Mouse (Mus musculus): ENCODE measurements around the gene Cav3.
A peak's percentile ranks its signal among the peaks of the same experiment; 100 is the strongest.

Gene Cav3

GRCm38 (mm10) chr6:112459341-112459749, at the start of gene Cav3:
Gene Cav3 (plus strand): TSS chr6:112459505.
- no peak for DNase-seq (ENCODE audit: low spot score in 2 of 2)

GRCm38 (mm10) chr6:112419333-112419732, 40.0 kb upstream of the Cav3 start:
- no peak for DNase-seq (ENCODE audit: low spot score in 2 of 2)

- DNase-seq (ENCODE audit: low spot score in 2 of 2): no peak
Observed at GRCm38 (mm10) chr6:112420883-112421282, 38.4 kb upstream of the Cav3 start.

- peak in 1 of 2 experiments; percentile 5 for DNase-seq (ENCODE audit: low spot score in 2 of 2)
Observed at GRCm38 (mm10) chr6:112423746-112424501, 35.4 kb upstream of the Cav3 start.

GRCm38 (mm10) chr6:112426018-112426732, 33.1 kb upstream of the Cav3 start:
- DNase-seq (ENCODE audit: low spot score in 2 of 2): no peak

- DNase-seq (ENCODE audit: low spot score in 2 of 2): no peak
Observed at GRCm38 (mm10) chr6:112445675-112446074, 13.6 kb upstream of the Cav3 start.

- DNase-seq (ENCODE audit: low spot score in 2 of 2): no peak
Observed at GRCm38 (mm10) chr6:112461459-112461858, 2.2 kb downstream of the Cav3 start.

- no peak for DNase-seq (ENCODE audit: low spot score in 2 of 2)
Observed at GRCm38 (mm10) chr6:112463331-112463730, 4.0 kb downstream of the Cav3 start.

- no peak for DNase-seq (ENCODE audit: low spot score in 2 of 2)
Observed at GRCm38 (mm10) chr6:112465441-112465840, 6.1 kb downstream of the Cav3 start.

GRCm38 (mm10) chr6:112466001-112466400, 6.7 kb downstream of the Cav3 start:
- DNase-seq (ENCODE audit: low spot score in 2 of 2): no peak

- no peak for DNase-seq (ENCODE audit: low spot score in 2 of 2)
Observed at GRCm38 (mm10) chr6:112471644-112472043, 12.3 kb downstream of the Cav3 start.

- no peak for DNase-seq (ENCODE audit: low spot score in 2 of 2)
Observed at GRCm38 (mm10) chr6:112479861-112480260, 20.6 kb downstream of the Cav3 start.

- peak in 1 of 2 experiments; percentile 20 for DNase-seq (ENCODE audit: low spot score in 2 of 2)
Observed at GRCm38 (mm10) chr6:112484316-112484715, 25.0 kb downstream of the Cav3 start.

GRCm38 (mm10) chr6:112487993-112488392, 28.7 kb downstream of the Cav3 start:
- DNase-seq (ENCODE audit: low spot score in 2 of 2): no peak

GRCm38 (mm10) chr6:112488821-112489180, 29.5 kb downstream of the Cav3 start:
- DNase-seq (ENCODE audit: low spot score in 2 of 2): no peak

GRCm38 (mm10) chr6:112489181-112489909, 30.0 kb downstream of the Cav3 start:
- no peak for DNase-seq (ENCODE audit: low spot score in 2 of 2)

- no peak for DNase-seq (ENCODE audit: low spot score in 2 of 2)
Observed at GRCm38 (mm10) chr6:112489910-112490559, 30.7 kb downstream of the Cav3 start, which contains the start of gene Oxtr. Gene Oxtr (minus strand): TSS chr6:112489943.

- peak; percentile 76 to 79 for DNase-seq (ENCODE audit: low spot score in 2 of 2)
Observed at GRCm38 (mm10) chr6:112490625-112491242, 31.4 kb downstream of the Cav3 start.

GRCm38 (mm10) chr6:112491521-112491920, 32.2 kb downstream of the Cav3 start:
- no peak for DNase-seq (ENCODE audit: low spot score in 2 of 2)

GRCm38 (mm10) chr6:112492656-112493055, 33.4 kb downstream of the Cav3 start:
- DNase-seq (ENCODE audit: low spot score in 2 of 2): no peak

GRCm38 (mm10) chr6:112493371-112493770, 34.1 kb downstream of the Cav3 start:
- DNase-seq (ENCODE audit: low spot score in 2 of 2): no peak

Measured in frontal cortex, postnatal 25 days (tissue).